Mouse (Mus musculus) small intestine, adult 10 weeks (tissue): ENCODE data around the gene Sf3a3. TPM values are rescaled to one million over a fixed set of nuclear protein-coding genes. Genes with fewer than 3 reads are reported as not detected.

Experiments
- polyA plus RNA-seq: library from polyadenylated mRNA; stranded (reverse); fragments of 350-450 nt; fragmentation: Illumina TruSeq; extraction: RNeasy Lipid Tissue Mini Kit (QIAGEN cat#74804); gene quantifications from one replicate; pipeline ENCODE4 v1.2.3, GENCODE M21; 2014; ENCODE audit warnings: low replicate concordance

Gene Sf3a3
- 25.0 TPM for polyA plus RNA-seq

DNA sequence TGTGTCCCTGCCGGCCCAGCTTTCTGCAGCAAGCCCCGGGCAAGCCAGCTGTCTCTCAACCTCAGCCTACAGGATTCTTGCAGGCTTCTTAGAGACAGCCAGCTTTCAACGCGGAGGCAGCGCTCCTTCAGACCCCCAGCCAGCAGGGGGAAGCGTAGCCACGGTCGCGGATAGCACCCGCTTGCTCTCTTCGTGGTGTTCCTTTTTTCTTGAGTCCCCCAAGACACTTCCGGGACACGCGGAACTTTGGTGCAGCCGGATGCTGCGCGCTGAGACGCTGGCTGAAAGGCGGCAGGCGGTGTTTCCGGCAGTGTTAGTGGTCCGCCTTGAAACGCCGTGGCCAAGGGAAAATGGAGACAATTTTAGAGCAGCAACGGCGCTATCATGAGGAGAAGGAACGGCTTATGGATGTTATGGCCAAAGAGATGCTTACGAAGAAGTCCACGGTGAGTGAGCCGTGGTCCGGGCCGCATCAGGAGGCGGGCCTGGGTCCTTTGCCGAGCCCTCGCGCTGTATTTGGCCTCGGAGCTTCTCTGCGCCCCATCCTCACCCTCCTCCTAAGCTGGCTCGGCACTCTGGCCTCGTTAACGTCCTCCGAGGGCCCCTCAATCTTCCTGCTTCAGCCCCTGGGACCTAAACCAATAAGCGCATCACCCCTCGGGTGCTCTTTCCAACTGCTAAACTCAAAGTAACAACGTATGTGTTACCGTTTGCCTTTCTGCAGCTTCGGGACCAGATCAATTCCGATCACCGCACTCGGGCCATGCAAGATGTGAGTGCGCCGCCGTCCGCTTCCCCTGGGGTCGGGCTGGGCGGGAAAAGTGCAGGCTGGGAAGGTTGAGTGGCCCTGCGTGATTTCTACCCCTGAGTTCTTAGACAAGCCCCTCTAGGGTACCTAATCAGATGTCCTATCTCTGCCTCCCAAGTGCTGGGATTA, at the start of gene Sf3a3:
Gene Sf3a3 (plus strand): TSS at position 232 of the 937 bp plus-strand sequence.

GRCm38 (mm10) chr4:124693135-124693894, 21.3 kb upstream of the Sf3a3 start, which contains the start of gene Utp11:
TSS of gene Utp11 (minus strand) at chr4:124693600.

GRCm38 (mm10) chr4:124700248-124700971, 14.2 kb upstream of the Sf3a3 start, which contains the start of gene Fhl3:
TSS of gene Fhl3 (plus strand) at chr4:124700701.

DNA sequence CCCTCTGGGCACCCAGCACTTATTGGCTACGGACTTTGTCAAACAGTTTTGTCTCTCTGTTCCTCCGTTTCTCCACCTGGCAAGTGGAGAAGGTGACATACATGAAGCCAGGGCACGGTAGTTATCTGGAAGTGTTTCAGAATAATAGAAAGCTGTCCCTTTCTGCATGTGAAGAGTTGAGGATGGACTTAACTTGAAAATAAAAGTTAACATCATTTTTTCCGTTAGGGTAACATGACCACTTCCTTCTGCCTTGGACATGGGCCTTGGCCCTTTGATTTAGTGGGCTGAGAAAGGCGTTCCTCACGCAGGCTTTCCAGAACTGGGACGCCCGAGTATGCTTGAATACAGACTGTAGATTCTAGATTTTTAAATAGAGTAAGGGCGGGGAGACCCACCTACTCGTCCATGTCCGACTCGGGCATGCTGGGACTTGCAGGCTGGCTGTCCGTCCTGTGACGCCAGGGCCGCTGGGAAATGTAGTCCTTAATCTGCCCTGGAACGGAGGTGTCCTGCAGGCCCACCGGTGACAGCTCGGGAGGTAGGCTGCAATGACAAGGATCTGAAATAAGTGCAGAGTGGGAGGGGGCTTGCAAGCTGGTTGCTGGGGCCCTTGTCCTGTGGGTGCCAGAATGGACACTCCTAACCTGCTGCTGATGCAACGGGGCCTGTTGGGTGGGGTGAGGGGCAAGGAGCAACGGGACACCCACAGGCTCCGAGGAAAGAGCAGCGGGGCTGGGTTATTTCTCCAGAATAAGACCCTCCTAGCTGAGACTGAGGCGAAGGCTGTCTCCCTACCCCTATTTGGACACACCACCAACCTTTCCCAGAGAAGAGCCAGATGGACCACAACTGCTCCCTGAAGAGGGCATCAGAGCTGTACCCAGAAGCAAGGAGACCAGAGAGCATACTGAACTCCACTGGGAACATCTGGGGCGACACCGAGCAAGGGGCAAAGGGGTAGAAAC, 27.1 kb downstream of the Sf3a3 start, which contains the start of gene Inpp5b:
Gene Inpp5b (plus strand): TSS at position 475 of the 968 bp plus-strand sequence.

Other genes with a start within 250 kb of the Sf3a3 start
- gene 3100002H09Rik, start 104.0 kb upstream of the Sf3a3 start, polyA plus RNA-seq = not detected
- gene Pou3f1, start 58.0 kb upstream of the Sf3a3 start, polyA plus RNA-seq = not detected
- 39.3 TPM for gene Utp11, start 21.2 kb upstream of the Sf3a3 start, polyA plus RNA-seq
- gene Fhl3, start 14.1 kb upstream of the Sf3a3 start, polyA plus RNA-seq = not detected
- 33.3 TPM for gene Inpp5b, start 27.1 kb downstream of the Sf3a3 start, polyA plus RNA-seq
- gene Mtf1, start 87.3 kb downstream of the Sf3a3 start, polyA plus RNA-seq = 16.4 TPM
- 18.4 TPM for gene Yrdc, start 135.9 kb downstream of the Sf3a3 start, polyA plus RNA-seq
- 0.71 TPM for gene 1110065P20Rik, start 136.4 kb downstream of the Sf3a3 start, polyA plus RNA-seq
- not detected for gene Maneal, start 147.4 kb downstream of the Sf3a3 start, polyA plus RNA-seq
- gene Epha10, start 166.1 kb downstream of the Sf3a3 start, polyA plus RNA-seq = not detected
- 5.0 TPM for gene 9930104L06Rik, start 222.3 kb downstream of the Sf3a3 start, polyA plus RNA-seq
- gene Cdca8, start 224.5 kb downstream of the Sf3a3 start, polyA plus RNA-seq = 37.2 TPM